Mouse (Mus musculus) myocyte (in vitro differentiated cells): Measurements from ENCODE around the gene Cd46. TPM values are rescaled to one million over a fixed set of nuclear protein-coding genes. Genes with fewer than 3 reads are reported as not detected.
A peak's percentile ranks its signal among the peaks of the same experiment; 100 is the strongest.

Experiments
- H3K27me3 ChIP-seq: one replicate; pipeline ENCODE4 v1.6.1; 2011; ENCODE audit not compliant: control insufficient read depth, insufficient read depth, insufficient read length
- H3K36me3 ChIP-seq: one replicate; pipeline ENCODE4 v1.6.1; 2011; ENCODE audit not compliant: control insufficient read depth, insufficient read depth
- H3K4me2 ChIP-seq: one replicate; pipeline ENCODE4 v1.6.1; 2011; ENCODE audit warnings: low read depth, control low read depth
- H3K4me3 ChIP-seq: one replicate; pipeline ENCODE4 v1.5.1; 2011; ENCODE audit warnings: mild to moderate bottlenecking, control low read depth, moderate library complexity
- H3K79me2 ChIP-seq: one replicate; pipeline ENCODE4 v1.6.1; 2011; ENCODE audit not compliant: control insufficient read depth, insufficient read depth
- H3ac ChIP-seq: one replicate; pipeline ENCODE4 v1.6.1; 2011; ENCODE audit not compliant: control insufficient read depth, insufficient read length
- CEBPB ChIP-seq: IDR thresholded peaks from 2 replicates; pipeline ENCODE4 v1.6.1; 2011; ENCODE audit warnings: mild to moderate bottlenecking, moderate library complexity; ENCODE audit not compliant: poor library complexity, insufficient read depth, severe bottlenecking
- E2F4 ChIP-seq: IDR thresholded peaks from one replicate; pipeline ENCODE4 v1.6.1; 2011; ENCODE audit warnings: mild to moderate bottlenecking, control low read depth, moderate library complexity; ENCODE audit not compliant: insufficient read depth
- MAX ChIP-seq: IDR thresholded peaks from one replicate; pipeline ENCODE4 v1.6.1; 2011; ENCODE audit warnings: low read depth, mild to moderate bottlenecking, control low read depth
- MYOD1 ChIP-seq, 3 experiments: IDR thresholded peaks; one replicate each; pipeline ENCODE4 v1.6.1; 2011; ENCODE audit warnings: control low read depth in 2 of 3, low read depth in 2 of 3, mild to moderate bottlenecking in 2 of 3, moderate library complexity in 1 of 3; ENCODE audit not compliant: insufficient read length in 2 of 3, control insufficient read depth in 1 of 3
- MYOG ChIP-seq, 3 experiments: IDR thresholded peaks; one replicate each; pipeline ENCODE4 v1.6.1; 2011; ENCODE audit warnings: control low read depth in 2 of 3, low read depth in 2 of 3, mild to moderate bottlenecking in 2 of 3; ENCODE audit not compliant: insufficient read length in 2 of 3, control insufficient read depth in 1 of 3, insufficient read depth in 1 of 3
- POLR2A ChIP-seq: IDR thresholded peaks from one replicate; pipeline ENCODE4 v1.6.1; 2011; ENCODE audit warnings: low read depth, mild to moderate bottlenecking, control low read depth, moderate library complexity; ENCODE audit not compliant: insufficient read length
- POLR2AphosphoS2 ChIP-seq: IDR thresholded peaks from one replicate; pipeline ENCODE4 v1.6.1; 2011; ENCODE audit warnings: low read depth, control low read depth; ENCODE audit not compliant: insufficient read length
- REST ChIP-seq: IDR thresholded peaks from one replicate; pipeline ENCODE4 v1.6.1; 2011; ENCODE audit warnings: mild to moderate bottlenecking, control low read depth, moderate library complexity; ENCODE audit not compliant: insufficient read depth, insufficient read length
- SRF ChIP-seq: IDR thresholded peaks from one replicate; pipeline ENCODE4 v1.6.1; 2011; ENCODE audit warnings: low read depth; ENCODE audit not compliant: control insufficient read depth, insufficient read length
- TCF12 ChIP-seq: IDR thresholded peaks from one replicate; pipeline ENCODE4 v1.6.1; 2011; ENCODE audit warnings: mild to moderate bottlenecking, control low read depth; ENCODE audit not compliant: poor library complexity, insufficient read depth, severe bottlenecking
- TCF3 ChIP-seq: IDR thresholded peaks from one replicate; pipeline ENCODE4 v1.6.1; 2011; ENCODE audit warnings: low read depth, control low read depth; ENCODE audit not compliant: insufficient read length
- USF1 ChIP-seq: IDR thresholded peaks from one replicate; pipeline ENCODE4 v1.6.1; 2011; ENCODE audit warnings: low read depth, mild to moderate bottlenecking, control low read depth, moderate library complexity
- polyA plus RNA-seq: library from polyadenylated mRNA; unstranded; fragments of >200 nt; fragmentation: generic; extraction: Trizol; gene quantifications from one replicate; pipeline ENCODE4 v1.2.1, GENCODE M21; 2012; ENCODE audit warnings: missing spikeins

Cd46 gene
- polyA plus RNA-seq: 0.13 TPM

GRCm38 (mm10) chr1:195092220-195092720, at the start of gene Cd46:
TSS of gene Cd46 (minus strand) at chr1:195092249.
- Histone ChIP-seq H3ac (no peak within 1 kb of the TSS), H3K36me3 (peaks cover 13% of the 10 kb centered on the region), H3K4me2 (peak within 1 kb of the TSS; percentile 70), H3K27me3 (no peaks in the 10 kb centered on the region), H3K79me2 (no peaks in the 10 kb centered on the region), H3K4me3 (peak within 1 kb of the TSS; percentile 9)
- TF ChIP-seq POLR2A: peak; percentile 31
- TF ChIP-seq E2F4: no peak

GRCm38 (mm10) chr1:195132070-195132469, 40.0 kb upstream of the Cd46 start:
- peak overlapping the region; percentile 77 for H3K4me3 ChIP-seq
- TF ChIP-seq MAX (no peak), CEBPB (no peak), POLR2A (no peak), POLR2AphosphoS2 (no peak), USF1 (no peak), E2F4 (no peak), MYOD1 (IDR thresholded peaks at IDR 0.05; ENCODE audit: control insufficient read depth in 1 of 3, insufficient read length in 2 of 3, low read depth in 2 of 3) (no peak)
- H3K4me2 ChIP-seq: peak overlapping the region; percentile 78
- H3K36me3 ChIP-seq: peaks cover 27% of the 10 kb centered on the region
- no peaks in the 10 kb centered on the region for H3K27me3 ChIP-seq
- H3K79me2 ChIP-seq: peaks cover 24% of the 10 kb centered on the region
- no peak overlapping the region for H3ac ChIP-seq

- H3ac ChIP-seq: peak overlapping the region; percentile 66
- no peaks in the 10 kb centered on the region for H3K27me3 ChIP-seq
- peaks cover 24% of the 10 kb centered on the region for H3K79me2 ChIP-seq
- H3K36me3 ChIP-seq: peaks cover 31% of the 10 kb centered on the region
- no peak for TF ChIP-seq E2F4
- TF ChIP-seq TCF12: no peak
- TF ChIP-seq MAX: no peak
- TF ChIP-seq TCF3: no peak
- TF ChIP-seq USF1: no peak
- no peak for TF ChIP-seq POLR2A
- TF ChIP-seq SRF: no peak
- TF ChIP-seq REST: no peak
- no peak for TF ChIP-seq POLR2AphosphoS2
- no peak for TF ChIP-seq MYOD1 (IDR thresholded peaks at IDR 0.05; ENCODE audit: control insufficient read depth in 1 of 3, insufficient read length in 2 of 3, low read depth in 2 of 3)
- TF ChIP-seq CEBPB: no peak
- no peak for TF ChIP-seq MYOG (IDR thresholded peaks at IDR 0.05; ENCODE audit: control insufficient read depth in 1 of 3, insufficient read depth in 1 of 3, insufficient read length in 2 of 3, low read depth in 2 of 3)
- H3K4me3 ChIP-seq: peak overlapping the region; percentile 77
- peak overlapping the region; percentile 78 for H3K4me2 ChIP-seq
Measured at GRCm38 (mm10) chr1:195131675-195132015, 39.6 kb upstream of the Cd46 start.

GRCm38 (mm10) chr1:195130953-195131674, 39.1 kb upstream of the Cd46 start, which contains the start of gene Cr1l:
TSS of gene Cr1l (minus strand) at chr1:195131586.
- no peaks in the 10 kb centered on the region for H3K27me3 ChIP-seq
- no peak for TF ChIP-seq TCF12
- TF ChIP-seq MYOG (IDR thresholded peaks at IDR 0.05; ENCODE audit: control insufficient read depth in 1 of 3, insufficient read depth in 1 of 3, insufficient read length in 2 of 3, low read depth in 2 of 3): peak in 1 of 3 experiments; percentile 43
- TF ChIP-seq REST: no peak
- peak in 2 of 3 experiments; percentile 30 to 36 for TF ChIP-seq MYOD1 (IDR thresholded peaks at IDR 0.05; ENCODE audit: control insufficient read depth in 1 of 3, insufficient read length in 2 of 3, low read depth in 2 of 3)
- TF ChIP-seq POLR2AphosphoS2: peak; percentile 83
- peak; percentile 75 for TF ChIP-seq POLR2A
- no peak for TF ChIP-seq USF1
- peak; percentile 19 for TF ChIP-seq SRF
- peak within 1 kb of the TSS; percentile 78 for H3K4me2 ChIP-seq
- peak within 1 kb of the TSS; percentile 77 for H3K4me3 ChIP-seq
- H3K36me3 ChIP-seq: peaks cover 35% of the 10 kb centered on the region
- H3ac ChIP-seq: peak within 1 kb of the TSS; percentile 66
- H3K79me2 ChIP-seq: peaks cover 24% of the 10 kb centered on the region

GRCm38 (mm10) chr1:195130479-195130878, 38.4 kb upstream of the Cd46 start:
- Histone ChIP-seq H3K4me3 (peak overlapping the region; percentile 77), H3K4me2 (peak overlapping the region; percentile 52), H3K36me3 (peaks cover 42% of the 10 kb centered on the region), H3K79me2 (peaks cover 24% of the 10 kb centered on the region), H3K27me3 (no peaks in the 10 kb centered on the region), H3ac (peak overlapping the region; percentile 66)
- TF ChIP-seq MAX (no peak), MYOD1 (IDR thresholded peaks at IDR 0.05; ENCODE audit: control insufficient read depth in 1 of 3, insufficient read length in 2 of 3, low read depth in 2 of 3) (no peak), SRF (no peak), POLR2AphosphoS2 (no peak), TCF3 (no peak)
